Mouse (Mus musculus) neural tube, embryonic 12.5 days (tissue): Measurements from ENCODE around the gene Ppp6r3. TPM values are rescaled to one million over a fixed set of nuclear protein-coding genes. Genes with fewer than 3 reads are reported as not detected.

Experiments used
- ATAC-seq: fragments of 200-750 bp; cut with Nextera tagmentation; 2 replicates; pipeline ENCODE4 v1.8.0; 2017; ENCODE audit warnings: low read depth, mild to moderate bottlenecking, moderate TSS enrichment, moderate library complexity; ENCODE audit not compliant: low FRiP score
- H3K27ac ChIP-seq: fragments of 300-500 bp; sonication (generic); 2 replicates; pipeline ENCODE4 v1.5.1; 2016
- H3K27me3 ChIP-seq: fragments of 300-500 bp; sonication (generic); replicated peaks from 2 replicates; pipeline ENCODE4 v1.6.1; 2016; ENCODE audit warnings: mild to moderate bottlenecking
- H3K36me3 ChIP-seq: fragments of 300-500 bp; sonication (generic); 2 replicates; pipeline ENCODE4 v1.6.1; 2016; ENCODE audit warnings: mild to moderate bottlenecking
- H3K4me1 ChIP-seq: fragments of 300-500 bp; sonication (generic); 2 replicates; pipeline ENCODE4 v1.6.1; 2016
- H3K4me2 ChIP-seq: fragments of 300-500 bp; sonication (generic); replicated peaks from 2 replicates; pipeline ENCODE4 v1.6.1; 2016; ENCODE audit warnings: mild to moderate bottlenecking
- H3K4me3 ChIP-seq: fragments of 300-500 bp; sonication (generic); 2 replicates; pipeline ENCODE4 v1.5.1; 2016
- H3K9ac ChIP-seq: fragments of 300-500 bp; sonication (generic); 2 replicates; pipeline ENCODE4 v1.6.1; 2016; ENCODE audit warnings: mild to moderate bottlenecking
- H3K9me3 ChIP-seq: fragments of 300-500 bp; sonication (generic); 2 replicates; pipeline ENCODE4 v1.6.1; 2016; ENCODE audit warnings: mild to moderate bottlenecking
- WGBS: fragments of 180-500 bp; shearing (Covaris S2); methylation state at CpG from one replicate; pipeline ENCODE4 v1.1.7; 2016; 5-methylcytosine and 5-hydroxymethylcytosine counted together
- polyA plus RNA-seq: library from polyadenylated mRNA; unstranded; fragments of >200 nt; fragmentation: Nextera tagmentation; extraction: Ambion mirVana; gene quantifications from 2 replicates; pipeline ENCODE4 v1.2.1, GENCODE M21; 2016

Gene Ppp6r3
- polyA plus RNA-seq, 1 experiment from 2014 or later = 74.0 TPM

GRCm38 (mm10) chr19:3441092-3441491 lies 134.5 kb downstream of the Ppp6r3 start:
- no peak overlapping the region for H3K27ac ChIP-seq
- H3K9ac ChIP-seq = no peak overlapping the region
- no peak overlapping the region for H3K4me2 ChIP-seq
- H3K27me3 ChIP-seq = 0 out of 2 replicates have a peak, but pooled peaks cover 3% of the 10 kb centered on the region
- H3K9me3 ChIP-seq = no peaks in the 10 kb centered on the region
- no peaks in the 10 kb centered on the region for H3K4me1 ChIP-seq
- WGBS = 25% methylated on average over 10 of the region's 10 CpGs
- no peak overlapping the region for H3K4me3 ChIP-seq
- peak; percentile 41; the same call in 1 of the 2 replicates for ATAC-seq
- H3K36me3 ChIP-seq = no peaks in the 10 kb centered on the region

- Histone ChIP-seq H3K4me2 (no peak overlapping the region), H3K9me3 (no peaks in the 10 kb centered on the region), H3K4me1 (no peaks in the 10 kb centered on the region), H3K4me3 (no peak overlapping the region), H3K9ac (no peak overlapping the region), H3K27me3 (0 out of 2 replicates have a peak, but pooled peaks cover 3% of the 10 kb centered on the region), H3K27ac (no peak overlapping the region), H3K36me3 (no peaks in the 10 kb centered on the region)
- 0 out of 2 replicates have a peak, but pooled peaks have one; percentile 29 for ATAC-seq
- 40% methylated on average over 5 of the region's 5 CpGs for WGBS
Measured at GRCm38 (mm10) chr19:3440667-3441066, 134.9 kb downstream of the Ppp6r3 start.

- 0 out of 2 replicates have a peak, but pooled peaks cover 3% of the 10 kb centered on the region for H3K27me3 ChIP-seq
- no peaks in the 10 kb centered on the region for H3K4me1 ChIP-seq
- no peak overlapping the region for H3K9ac ChIP-seq
- 75% methylated on average over 5 of the region's 5 CpGs for WGBS
- no peak overlapping the region for H3K27ac ChIP-seq
- H3K4me3 ChIP-seq = no peak overlapping the region
- H3K4me2 ChIP-seq = no peak overlapping the region
- no peaks in the 10 kb centered on the region for H3K36me3 ChIP-seq
- no peak for ATAC-seq
- no peaks in the 10 kb centered on the region for H3K9me3 ChIP-seq
Measured at GRCm38 (mm10) chr19:3437980-3438379, 137.6 kb downstream of the Ppp6r3 start.

- Histone ChIP-seq H3K27me3 (0 out of 2 replicates have a peak, but pooled peaks cover 3% of the 10 kb centered on the region), H3K27ac (no peak overlapping the region), H3K4me1 (no peaks in the 10 kb centered on the region), H3K9me3 (no peaks in the 10 kb centered on the region), H3K9ac (no peak overlapping the region), H3K4me3 (no peak overlapping the region), H3K4me2 (no peak overlapping the region), H3K36me3 (no peaks in the 10 kb centered on the region)
- no peak for ATAC-seq
- WGBS = 60% methylated on average over 9 of the region's 9 CpGs
Measured at GRCm38 (mm10) chr19:3436840-3437239, 138.7 kb downstream of the Ppp6r3 start.

- H3K4me3 ChIP-seq = no peak overlapping the region
- no peak overlapping the region for H3K27ac ChIP-seq
- H3K4me1 ChIP-seq = no peaks in the 10 kb centered on the region
- H3K9me3 ChIP-seq = no peaks in the 10 kb centered on the region
- H3K27me3 ChIP-seq = 0 out of 2 replicates have a peak, but pooled peaks cover 3% of the 10 kb centered on the region
- WGBS = 78% methylated on average over 3 of the region's 3 CpGs
- H3K36me3 ChIP-seq = no peaks in the 10 kb centered on the region
- no peak overlapping the region for H3K4me2 ChIP-seq
- ATAC-seq = no peak
- H3K9ac ChIP-seq = no peak overlapping the region
Measured at GRCm38 (mm10) chr19:3435824-3436223, 139.7 kb downstream of the Ppp6r3 start.

GRCm38 (mm10) chr19:3434641-3435040 lies 140.9 kb downstream of the Ppp6r3 start:
- H3K9me3 ChIP-seq = no peaks in the 10 kb centered on the region
- no peaks in the 10 kb centered on the region for H3K36me3 ChIP-seq
- H3K4me3 ChIP-seq = no peak overlapping the region
- 0 out of 2 replicates have a peak, but pooled peaks cover 3% of the 10 kb centered on the region for H3K27me3 ChIP-seq
- H3K9ac ChIP-seq = no peak overlapping the region
- H3K27ac ChIP-seq = no peak overlapping the region
- no peak overlapping the region for H3K4me2 ChIP-seq
- WGBS = 52% methylated on average over 4 of the region's 4 CpGs
- no peaks in the 10 kb centered on the region for H3K4me1 ChIP-seq
- no peak for ATAC-seq

GRCm38 (mm10) chr19:3434124-3434523 lies 141.4 kb downstream of the Ppp6r3 start:
- WGBS = 65% methylated on average over 4 of the region's 4 CpGs

GRCm38 (mm10) chr19:3431969-3432368 lies 143.6 kb downstream of the Ppp6r3 start:
- ATAC-seq = no peak
- Histone ChIP-seq H3K36me3 (no peaks in the 10 kb centered on the region), H3K4me2 (no peak overlapping the region), H3K27ac (no peak overlapping the region), H3K27me3 (no peaks in the 10 kb centered on the region), H3K4me3 (no peak overlapping the region), H3K9me3 (no peaks in the 10 kb centered on the region), H3K4me1 (no peaks in the 10 kb centered on the region), H3K9ac (no peak overlapping the region)
- 88% methylated on average over 2 of the region's 2 CpGs for WGBS

More at GRCm38 (mm10) chr19:3434124-3434523, 141.4 kb downstream of the Ppp6r3 start:
- no peak overlapping the region for H3K4me2 ChIP-seq
- H3K9me3 ChIP-seq = no peaks in the 10 kb centered on the region
- no peaks in the 10 kb centered on the region for H3K4me1 ChIP-seq
- no peak overlapping the region for H3K9ac ChIP-seq
- ATAC-seq = no peak
- H3K27me3 ChIP-seq = 0 out of 2 replicates have a peak, but pooled peaks cover 3% of the 10 kb centered on the region
- no peaks in the 10 kb centered on the region for H3K36me3 ChIP-seq
- no peak overlapping the region for H3K27ac ChIP-seq
- H3K4me3 ChIP-seq = no peak overlapping the region

- no peak overlapping the region for H3K4me2 ChIP-seq
- no peak for ATAC-seq
- no peak overlapping the region for H3K4me3 ChIP-seq
- no peaks in the 10 kb centered on the region for H3K4me1 ChIP-seq
- no peaks in the 10 kb centered on the region for H3K9me3 ChIP-seq
- no peaks in the 10 kb centered on the region for H3K27me3 ChIP-seq
- H3K27ac ChIP-seq = no peak overlapping the region
- no peaks in the 10 kb centered on the region for H3K36me3 ChIP-seq
- 70% methylated on average over 7 of the region's 7 CpGs for WGBS
- no peak overlapping the region for H3K9ac ChIP-seq
Measured at GRCm38 (mm10) chr19:3431066-3431465, 144.5 kb downstream of the Ppp6r3 start.

GRCm38 (mm10) chr19:3429156-3429816 lies 146.3 kb downstream of the Ppp6r3 start:
- no peaks in the 10 kb centered on the region for H3K27me3 ChIP-seq
- no peak overlapping the region for H3K4me2 ChIP-seq
- ATAC-seq = no peak
- no peak overlapping the region for H3K4me3 ChIP-seq
- H3K36me3 ChIP-seq = no peaks in the 10 kb centered on the region
- 51% methylated on average over 7 of the region's 7 CpGs for WGBS
- no peaks in the 10 kb centered on the region for H3K9me3 ChIP-seq
- no peak overlapping the region for H3K27ac ChIP-seq
- H3K4me1 ChIP-seq = no peaks in the 10 kb centered on the region
- H3K9ac ChIP-seq = no peak overlapping the region

- 85% methylated on average over 15 of the region's 15 CpGs for WGBS
Measured at GRCm38 (mm10) chr19:3428057-3428830, 147.3 kb downstream of the Ppp6r3 start.

GRCm38 (mm10) chr19:3424214-3424613 lies 151.3 kb downstream of the Ppp6r3 start:
- H3K36me3 ChIP-seq = no peaks in the 10 kb centered on the region
- no peak for ATAC-seq
- no peak overlapping the region for H3K4me3 ChIP-seq
- WGBS = 84% methylated on average over 2 of the region's 2 CpGs
- no peaks in the 10 kb centered on the region for H3K27me3 ChIP-seq
- no peak overlapping the region for H3K4me2 ChIP-seq
- no peak overlapping the region for H3K9ac ChIP-seq
- no peaks in the 10 kb centered on the region for H3K9me3 ChIP-seq
- no peaks in the 10 kb centered on the region for H3K4me1 ChIP-seq
- H3K27ac ChIP-seq = no peak overlapping the region

More at GRCm38 (mm10) chr19:3428057-3428830, 147.3 kb downstream of the Ppp6r3 start:
- no peak overlapping the region for H3K27ac ChIP-seq
- no peaks in the 10 kb centered on the region for H3K9me3 ChIP-seq
- ATAC-seq = no peak
- no peaks in the 10 kb centered on the region for H3K4me1 ChIP-seq
- H3K9ac ChIP-seq = no peak overlapping the region
- H3K27me3 ChIP-seq = no peaks in the 10 kb centered on the region
- H3K4me2 ChIP-seq = no peak overlapping the region
- no peak overlapping the region for H3K4me3 ChIP-seq
- H3K36me3 ChIP-seq = no peaks in the 10 kb centered on the region
